Mouse (Mus musculus) neutrophil, adult 59 days (primary cell): ENCODE data around the gene 1700022I11Rik. TPM values are rescaled to one million over a fixed set of nuclear protein-coding genes. Genes with fewer than 3 reads are reported as not detected.

Experiments used
- total RNA-seq, 2 experiments: library from RNA; stranded (reverse); gene quantifications; 1 replicate in 1 of 2; 2 replicates in 1 of 2; pipeline ENCODE4 v1.2.4; 2023

Gene 1700022I11Rik
- total RNA-seq, result not detected

DNA sequence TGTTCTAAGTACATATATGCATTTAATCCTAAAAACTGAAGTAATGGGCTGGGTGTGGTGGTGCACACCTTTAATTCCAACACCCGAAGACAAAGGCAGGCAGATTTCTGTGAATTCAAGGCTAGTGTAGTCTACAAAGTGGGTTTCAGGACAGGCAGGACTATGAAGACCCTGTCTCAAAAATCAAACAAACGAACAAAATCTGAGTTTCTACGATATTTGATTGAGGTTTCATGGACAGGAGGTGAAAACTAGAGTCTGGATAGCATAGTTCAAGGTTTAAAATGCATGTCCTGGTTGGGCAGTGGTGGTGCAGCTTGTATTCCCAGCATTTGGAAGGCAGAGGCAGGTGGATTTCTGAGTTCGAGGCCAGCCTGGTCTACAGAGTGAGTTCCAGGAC lies at the start of gene 1700022I11Rik:
TSS of gene 1700022I11Rik (plus strand) at position 301 of the 400 bp plus-strand sequence.

GRCm38 (mm10) chr4:42949676-42950051 lies 19.7 kb upstream of the 1700022I11Rik start, which contains the start of gene Dnajb5:
TSS of gene Dnajb5 (plus strand) at chr4:42949814.

DNA sequence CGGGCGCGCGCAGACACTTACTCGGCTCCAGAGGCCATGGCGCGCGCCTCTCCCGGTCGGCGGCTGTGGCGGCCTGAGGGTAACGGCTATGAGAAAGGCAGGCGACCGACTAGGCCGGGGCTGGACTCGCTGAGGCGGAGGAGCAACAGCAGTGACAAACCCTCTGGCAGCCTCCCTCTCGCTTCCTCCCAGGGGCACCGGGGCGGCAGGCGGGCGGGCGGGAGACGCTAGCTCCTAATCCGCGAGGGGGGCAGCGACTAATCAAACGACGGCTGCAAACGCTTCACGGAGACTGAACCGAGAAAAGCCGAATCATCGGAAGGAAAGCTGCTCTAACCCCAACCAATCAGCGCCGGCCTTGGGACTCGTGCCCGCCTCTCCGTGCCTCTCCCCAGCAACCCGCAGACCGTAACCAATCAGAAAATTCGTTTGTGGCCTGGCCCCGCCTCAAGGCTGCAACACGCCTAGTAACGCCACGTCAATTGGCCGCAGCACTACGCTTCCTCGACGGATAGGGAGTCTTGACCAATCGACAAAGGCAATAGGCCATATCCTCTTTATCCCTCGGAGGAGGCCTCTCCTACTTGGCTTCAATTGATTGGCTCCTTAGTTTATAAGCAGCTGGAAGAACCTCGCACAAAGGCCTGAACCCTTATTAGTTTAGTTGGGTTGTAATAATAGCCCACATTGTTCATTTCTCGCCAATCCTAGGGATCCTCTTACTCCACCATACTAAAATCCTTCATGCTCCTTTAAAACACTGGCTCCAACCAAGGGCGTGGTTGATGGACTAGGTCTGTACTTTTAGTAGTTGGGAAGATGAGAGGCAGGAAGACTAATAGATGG lies 31.0 kb downstream of the 1700022I11Rik start, which contains the start of gene Vcp:
TSS of gene Vcp (minus strand) at position 367 of the 846 bp plus-strand sequence.

GRCm38 (mm10) chr4:43010161-43011038 lies 41.0 kb downstream of the 1700022I11Rik start, which contains the start of gene Fancg:
TSS of gene Fancg (minus strand) at chr4:43010506.

GRCm38 (mm10) chr4:43025084-43025960 lies 55.9 kb downstream of the 1700022I11Rik start, which contains the start of gene Pigo:
TSS of gene Pigo (minus strand) at chr4:43025819.

DNA sequence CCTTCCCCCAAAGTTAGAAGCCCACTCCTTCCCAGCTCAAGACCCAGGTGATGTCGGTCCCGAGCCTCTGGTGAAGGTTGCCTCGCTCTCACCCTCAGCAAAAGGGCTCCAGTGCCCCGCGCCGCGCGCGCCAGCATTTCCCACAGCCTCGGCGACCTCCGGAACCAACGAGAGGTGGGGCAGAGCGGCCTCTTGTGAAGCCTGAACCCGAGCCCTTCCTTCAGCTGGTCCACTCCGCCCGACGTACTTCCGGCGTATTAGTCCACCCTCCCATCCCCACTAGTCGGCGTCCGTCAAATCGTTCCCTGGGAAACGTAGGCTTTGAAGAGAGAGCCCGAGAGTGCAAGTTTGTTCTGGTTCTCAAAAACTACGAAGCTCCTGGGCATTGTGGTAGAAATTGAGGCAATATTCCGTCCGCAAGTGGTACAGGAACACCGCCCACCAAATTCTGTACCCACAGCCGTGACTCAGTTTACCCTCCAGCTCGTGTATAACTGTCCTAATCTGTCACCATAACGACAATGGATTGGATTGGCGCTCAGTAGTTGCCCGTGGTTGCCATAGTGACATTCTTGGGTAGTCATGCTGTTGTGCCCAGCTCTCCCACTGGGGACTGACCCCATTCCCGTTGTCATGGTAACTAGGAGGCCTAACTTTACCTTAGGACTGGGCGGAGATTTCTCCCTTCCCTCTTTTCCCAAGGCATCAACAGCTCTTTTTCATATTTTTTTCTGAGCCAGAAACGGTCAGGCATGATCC lies 62.0 kb downstream of the 1700022I11Rik start, which contains the start of gene Stoml2:
TSS of gene Stoml2 (minus strand) at position 474 of the 759 bp plus-strand sequence.

Other genes with a start within 250 kb of the 1700022I11Rik start
- not detected for gene 4930578G10Rik, start 234.1 kb upstream of the 1700022I11Rik start, total RNA-seq
- gene Ccl19, start 213.0 kb upstream of the 1700022I11Rik start, total RNA-seq, result not detected
- not detected for gene Ccl21a, start 195.6 kb upstream of the 1700022I11Rik start, total RNA-seq
- not detected for gene Fam205a1, start 115.7 kb upstream of the 1700022I11Rik start, total RNA-seq
- not detected for gene Gm12394, start 112.8 kb upstream of the 1700022I11Rik start, total RNA-seq
- gene Fam205c, start 95.4 kb upstream of the 1700022I11Rik start, total RNA-seq, result not detected
- gene Phf24, start 52.9 kb upstream of the 1700022I11Rik start, total RNA-seq, result not detected
- gene Dnajb5, start 19.8 kb upstream of the 1700022I11Rik start, total RNA-seq, result 1 to 10 TPM; 4.9 to 6.8 TPM
- gene Vcp, start 30.9 kb downstream of the 1700022I11Rik start, total RNA-seq, result 100 to 1,000 TPM in 1 of 2 experiments, 10 to 100 TPM in 1; 98.6 to 105 TPM
- gene Fancg, start 40.9 kb downstream of the 1700022I11Rik start, total RNA-seq, result 10 to 100 TPM; 17.5 to 21.8 TPM
- 10 to 100 TPM; 11.0 to 15.0 TPM for gene Pigo, start 56.2 kb downstream of the 1700022I11Rik start, total RNA-seq
- 10 to 100 TPM; 50.2 to 59.3 TPM for gene Stoml2, start 62.1 kb downstream of the 1700022I11Rik start, total RNA-seq
- 10 to 100 TPM; 44.6 to 48.2 TPM for gene Fam214b, start 76.6 kb downstream of the 1700022I11Rik start, total RNA-seq
- gene Unc13b, start 89.3 kb downstream of the 1700022I11Rik start, total RNA-seq, result under 1 TPM; 0.22 to 0.62 TPM